Mouse (Mus musculus) heart, embryonic 16.5 days (tissue): ENCODE results near the gene Gopc. TPM values are rescaled to one million over a fixed set of nuclear protein-coding genes. Genes with fewer than 3 reads are reported as not detected.

Experiments
- ATAC-seq: fragments of 200-750 bp; cut with Nextera tagmentation; replicated peaks from 2 replicates; pipeline ENCODE4 v1.8.0; 2017; ENCODE audit warnings: moderate number of reproducible peaks; ENCODE audit not compliant: insufficient read depth, low FRiP score; ENCODE audit errors: extremely low read depth
- H3K27ac ChIP-seq: fragments of 300-500 bp; sonication (generic); 2 replicates; pipeline ENCODE4 v1.5.1; 2014; ENCODE audit warnings: mild to moderate bottlenecking, low read length, control low read depth, moderate library complexity
- H3K27me3 ChIP-seq: fragments of 300-500 bp; sonication (generic); 2 replicates; pipeline ENCODE4 v1.6.1; 2014; ENCODE audit warnings: low read length, mixed read lengths; ENCODE audit not compliant: control insufficient read depth, insufficient read depth
- H3K36me3 ChIP-seq: fragments of 300-500 bp; sonication (generic); 2 replicates; pipeline ENCODE4 v1.6.1; 2014; ENCODE audit not compliant: control insufficient read depth, insufficient read depth
- H3K4me1 ChIP-seq: fragments of 300-500 bp; sonication (generic); 2 replicates; pipeline ENCODE4 v1.6.1; 2014; ENCODE audit warnings: low read length, mixed read lengths; ENCODE audit not compliant: control insufficient read depth, insufficient read depth
- H3K4me2 ChIP-seq: fragments of 300-500 bp; sonication (generic); 2 replicates; pipeline ENCODE4 v1.6.1; 2014; ENCODE audit warnings: low read depth, mild to moderate bottlenecking, control low read depth, low read length
- H3K4me3 ChIP-seq: fragments of 300-500 bp; sonication (generic); 2 replicates; pipeline ENCODE4 v1.5.1; 2014; ENCODE audit warnings: mild to moderate bottlenecking, control low read depth, low read length
- H3K9ac ChIP-seq: fragments of 300-500 bp; sonication (generic); 2 replicates; pipeline ENCODE4 v1.6.1; 2014; ENCODE audit warnings: low read length, control low read depth
- H3K9me3 ChIP-seq: fragments of 300-500 bp; sonication (generic); replicated peaks from 2 replicates; pipeline ENCODE4 v1.6.1; 2016; ENCODE audit warnings: low read length; ENCODE audit not compliant: control insufficient read depth
- WGBS: fragments of 180-500 bp; shearing (Covaris S2); extraction: QIAGEN DNeasy Blood & Tissue Kit; methylation state at CpG from one replicate; pipeline ENCODE4 v1.1.7; 2014; 5-methylcytosine and 5-hydroxymethylcytosine counted together
- polyA plus RNA-seq: library from polyadenylated mRNA; unstranded; fragments of >200 nt; fragmentation: Nextera tagmentation; extraction: Ambion mirVana; gene quantifications from 2 replicates; pipeline ENCODE4 v1.2.1, GENCODE M21; 2015

Gene Gopc
- polyA plus RNA-seq, 1 experiment from 2014 or later, result 14.3 TPM

DNA sequence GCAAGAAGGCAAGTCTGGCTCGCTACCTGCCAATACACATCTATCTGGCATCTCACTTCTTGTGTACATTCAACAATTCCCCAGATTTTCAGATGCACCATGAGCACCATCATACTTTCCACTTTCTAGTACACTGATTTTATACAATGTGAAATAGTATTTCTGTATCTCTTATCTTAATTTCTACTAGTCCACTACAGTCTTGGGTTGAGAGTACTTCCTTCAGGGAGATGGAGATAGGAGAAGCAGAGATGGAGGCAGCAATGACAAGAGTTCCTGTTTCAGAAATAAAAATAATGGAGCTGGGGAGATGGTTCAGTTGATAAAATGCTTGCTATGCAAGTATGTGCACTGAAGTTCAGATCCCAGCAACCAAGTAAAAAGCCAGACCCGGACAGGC lies 4.1 kb downstream of the Gopc start:
- 87% methylated on average over 2 of the region's 2 CpGs for WGBS

GRCm38 (mm10) chr10:52376422-52376821 lies 5.5 kb downstream of the Gopc start:
- H3K27me3 ChIP-seq, result no peaks in the 10 kb centered on the region
- H3K9me3 ChIP-seq, result no peaks in the 10 kb centered on the region
- no peak overlapping the region for H3K4me2 ChIP-seq
- no peak overlapping the region for H3K9ac ChIP-seq
- ATAC-seq, result no peak
- H3K4me3 ChIP-seq, result no peak overlapping the region
- H3K27ac ChIP-seq, result no peak overlapping the region
- no peaks in the 10 kb centered on the region for H3K36me3 ChIP-seq
- peaks cover 7% of the 10 kb centered on the region for H3K4me1 ChIP-seq
- WGBS, result 78% methylated on average over 2 of the region's 2 CpGs

More for the DNA sequence above, 4.1 kb downstream of the Gopc start:
- H3K36me3 ChIP-seq, result no peaks in the 10 kb centered on the region
- H3K27ac ChIP-seq, result no peak overlapping the region
- no peaks in the 10 kb centered on the region for H3K9me3 ChIP-seq
- peaks cover 8% of the 10 kb centered on the region for H3K4me1 ChIP-seq
- ATAC-seq, result no peak
- no peaks in the 10 kb centered on the region for H3K27me3 ChIP-seq
- no peak overlapping the region for H3K9ac ChIP-seq
- H3K4me2 ChIP-seq, result no peak overlapping the region
- no peak overlapping the region for H3K4me3 ChIP-seq

DNA sequence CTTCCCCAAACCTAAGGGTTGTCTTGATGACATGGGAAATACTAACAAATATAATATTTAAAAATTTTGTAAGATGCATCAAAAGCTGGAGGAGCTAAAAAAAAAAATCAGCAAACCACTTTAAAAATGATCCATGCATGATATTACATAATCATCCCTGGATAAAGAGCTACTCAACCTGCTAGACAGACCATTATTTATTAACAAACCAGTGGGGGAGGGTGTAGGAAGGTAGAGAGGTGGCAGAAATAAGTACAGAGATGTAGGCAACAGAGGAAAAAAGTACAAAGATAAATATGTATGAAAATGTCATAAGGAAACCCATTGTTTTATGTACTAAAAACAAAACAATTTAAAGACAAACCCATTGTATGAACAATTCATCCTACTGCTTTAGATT lies 7.3 kb downstream of the Gopc start:
- H3K4me3 ChIP-seq, result no peak overlapping the region
- H3K36me3 ChIP-seq, result no peaks in the 10 kb centered on the region
- no peaks in the 10 kb centered on the region for H3K27me3 ChIP-seq
- H3K27ac ChIP-seq, result no peak overlapping the region
- no peak overlapping the region for H3K4me2 ChIP-seq
- H3K9ac ChIP-seq, result no peak overlapping the region
- H3K9me3 ChIP-seq, result no peaks in the 10 kb centered on the region
- ATAC-seq, result no peak
- peaks cover 2% of the 10 kb centered on the region; the same call in 1 of the 2 replicates for H3K4me1 ChIP-seq

GRCm38 (mm10) chr10:52373834-52374233 lies 8.1 kb downstream of the Gopc start:
- no peak overlapping the region for H3K4me3 ChIP-seq
- no peak overlapping the region for H3K9ac ChIP-seq
- no peaks in the 10 kb centered on the region for H3K9me3 ChIP-seq
- H3K27ac ChIP-seq, result no peak overlapping the region
- 81% methylated on average over 4 of the region's 4 CpGs for WGBS
- no peaks in the 10 kb centered on the region for H3K4me1 ChIP-seq
- no peak for ATAC-seq
- no peaks in the 10 kb centered on the region for H3K36me3 ChIP-seq
- H3K4me2 ChIP-seq, result no peak overlapping the region
- H3K27me3 ChIP-seq, result no peaks in the 10 kb centered on the region

GRCm38 (mm10) chr10:52368376-52368775 lies 13.5 kb downstream of the Gopc start:
- Histone ChIP-seq H3K36me3 (no peaks in the 10 kb centered on the region), H3K4me1 (no peaks in the 10 kb centered on the region), H3K9me3 (no peaks in the 10 kb centered on the region), H3K4me3 (no peak overlapping the region), H3K9ac (no peak overlapping the region), H3K4me2 (no peak overlapping the region), H3K27ac (no peak overlapping the region), H3K27me3 (no peaks in the 10 kb centered on the region)
- no peak for ATAC-seq
- WGBS, result 69% methylated on average over 4 of the region's 4 CpGs

DNA sequence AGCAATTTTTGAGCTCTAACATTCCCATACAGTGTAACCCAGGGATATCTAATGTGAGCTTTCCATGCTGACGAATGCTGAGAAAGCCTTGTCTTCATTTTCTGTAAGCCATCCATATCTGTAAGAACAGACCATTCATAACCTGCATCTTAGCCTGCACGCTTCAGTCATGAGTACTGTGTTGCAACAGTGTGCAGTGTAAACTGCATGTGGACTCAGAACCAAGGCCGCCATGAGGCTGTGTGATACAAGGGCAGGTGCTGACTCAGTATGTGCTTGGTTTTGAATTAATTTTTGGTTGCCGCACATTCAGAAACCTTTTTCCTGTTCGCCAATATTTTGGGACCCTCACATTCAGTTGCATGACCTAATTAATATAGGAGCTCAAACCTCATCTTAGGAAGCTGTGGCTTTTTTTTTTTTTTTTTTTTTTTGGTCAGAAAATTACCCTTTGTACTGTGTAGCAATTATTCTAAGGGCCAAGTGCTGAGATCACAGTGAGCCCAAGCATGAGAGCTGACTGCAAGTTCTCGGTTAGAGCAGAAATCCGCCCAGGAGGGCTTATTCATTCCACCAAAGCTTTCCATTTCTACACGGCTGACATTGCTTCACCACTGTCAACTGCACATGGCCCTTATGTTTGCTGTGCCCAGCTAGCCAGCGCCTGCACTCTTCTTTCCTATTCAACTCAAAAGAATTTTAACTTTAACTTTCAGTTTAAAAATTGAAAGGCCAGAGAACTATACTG lies 20.9 kb downstream of the Gopc start:
- no peaks in the 10 kb centered on the region for H3K9me3 ChIP-seq
- H3K27me3 ChIP-seq, result no peaks in the 10 kb centered on the region
- no peaks in the 10 kb centered on the region for H3K36me3 ChIP-seq
- ATAC-seq, result no peak
- 88% methylated on average over 9 of the region's 9 CpGs for WGBS
- H3K9ac ChIP-seq, result no peak overlapping the region
- no peak overlapping the region for H3K27ac ChIP-seq
- H3K4me1 ChIP-seq, result no peaks in the 10 kb centered on the region
- H3K4me2 ChIP-seq, result no peak overlapping the region
- no peak overlapping the region for H3K4me3 ChIP-seq

- 96% methylated on average over 4 of the region's 4 CpGs for WGBS
- Histone ChIP-seq H3K27ac (no peak overlapping the region), H3K36me3 (no peaks in the 10 kb centered on the region), H3K4me2 (no peak overlapping the region), H3K9ac (no peak overlapping the region), H3K9me3 (no peaks in the 10 kb centered on the region), H3K4me1 (no peaks in the 10 kb centered on the region), H3K4me3 (no peak overlapping the region), H3K27me3 (no peaks in the 10 kb centered on the region)
- ATAC-seq, result no peak
These were observed 21.6 kb downstream of the Gopc start for GRCm38 (mm10) chr10:52360241-52360735.

GRCm38 (mm10) chr10:52358467-52358866 lies 23.5 kb downstream of the Gopc start, which contains the start of gene Gm26741:
Gene Gm26741, plus strand, starts transcription at chr10:52358767.
- H3K4me3 ChIP-seq, result no peak within 1 kb of the TSS
- H3K4me2 ChIP-seq, result no peak within 1 kb of the TSS
- H3K9ac ChIP-seq, result no peak within 1 kb of the TSS
- no peak for ATAC-seq
- no peak within 1 kb of the TSS for H3K27ac ChIP-seq
- no peaks in the 10 kb centered on the region for H3K9me3 ChIP-seq
- no peaks in the 10 kb centered on the region for H3K4me1 ChIP-seq
- no peaks in the 10 kb centered on the region for H3K27me3 ChIP-seq
- H3K36me3 ChIP-seq, result no peaks in the 10 kb centered on the region
- 81% methylated on average over 2 of the region's 2 CpGs for WGBS

DNA sequence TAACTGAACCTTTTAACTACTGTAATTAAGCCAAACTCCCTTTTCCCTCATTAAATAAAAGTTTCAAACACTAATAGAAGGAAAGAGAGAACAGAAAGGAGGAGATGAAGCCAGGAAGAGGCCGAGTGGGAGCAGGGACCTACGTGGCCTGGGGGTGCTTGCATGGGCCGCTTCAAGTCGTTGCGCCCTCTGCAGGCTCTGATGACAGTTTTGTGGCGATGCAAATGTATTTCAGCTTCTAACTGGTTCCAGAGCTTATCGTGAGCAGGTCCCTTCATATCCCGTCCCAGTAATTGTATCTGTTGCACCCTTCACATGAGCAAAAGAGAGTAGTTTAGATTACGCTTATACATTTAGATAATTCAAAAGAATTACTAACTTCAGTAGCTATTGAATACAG lies 28.7 kb downstream of the Gopc start:
- Histone ChIP-seq H3K36me3 (peaks cover 24% of the 10 kb centered on the region), H3K4me3 (no peak overlapping the region), H3K9me3 (no peaks in the 10 kb centered on the region), H3K4me2 (no peak overlapping the region), H3K27ac (no peak overlapping the region), H3K4me1 (no peaks in the 10 kb centered on the region), H3K9ac (no peak overlapping the region), H3K27me3 (no peaks in the 10 kb centered on the region)
- ATAC-seq, result no peak
- WGBS, result 78% methylated on average over 9 of the region's 9 CpGs
